Mouse (Mus musculus): Measurements from ENCODE around the gene Lyst. TPM values are rescaled to one million over a fixed set of nuclear protein-coding genes. Genes with fewer than 3 reads are reported as not detected.
A peak's percentile ranks its signal among the peaks of the same experiment; 100 is the strongest.
"Not testable (repeated sequence)": the region's sequence is repeated elsewhere in the genome, so short reads cannot be mapped to it uniquely, and the experiment has no call there.

The Lyst gene
- total RNA-seq, 2 experiments from 2014 or later = 29.5 to 30.5 TPM

DNA sequence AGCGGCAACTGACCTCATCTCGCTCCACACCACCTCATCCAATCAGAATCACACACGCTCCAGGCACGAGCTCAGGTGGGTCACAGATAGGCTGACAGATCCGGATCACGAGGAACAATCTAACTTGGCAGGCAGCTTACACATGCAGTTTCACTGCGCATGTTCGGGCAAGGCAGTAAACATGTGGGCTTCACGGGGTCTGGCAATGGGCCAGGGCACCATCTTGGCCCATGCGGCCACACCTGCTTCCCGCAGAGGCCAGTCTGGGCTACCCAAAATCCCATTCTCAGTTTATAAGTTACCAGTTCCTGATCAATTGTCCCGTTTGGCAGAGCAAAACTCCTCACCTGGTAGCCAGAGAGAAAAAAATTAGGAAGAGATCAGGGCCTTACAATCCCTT lies 207.6 kb downstream of the Lyst start:
- intact Hi-C loops (cut with DNase I); DNase-seq (ENCODE audit: extremely low spot score in 1 of 2, low spot score in 2 of 2): not testable (repeated sequence)

DNA sequence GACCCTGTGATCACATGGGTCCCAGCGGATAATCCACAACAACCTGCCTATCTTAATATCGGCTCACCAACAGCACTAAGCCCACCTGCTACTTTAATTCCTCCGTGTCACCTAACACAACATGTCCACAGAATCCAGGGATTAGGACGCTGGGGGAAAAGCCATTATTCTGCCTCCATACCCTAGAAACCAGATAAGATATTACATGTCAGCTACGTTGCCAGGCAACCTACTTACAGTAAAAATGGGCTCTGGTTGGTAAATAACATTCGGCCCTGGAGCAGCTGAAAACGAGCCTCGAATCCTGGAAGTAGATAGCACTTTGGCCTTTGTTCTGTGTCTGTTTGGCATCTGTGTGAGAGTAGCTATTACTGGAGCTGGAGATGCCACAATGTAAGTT lies 208.6 kb downstream of the Lyst start:
- intact Hi-C loops (cut with DNase I) = no loop called here
- DNase-seq (ENCODE audit: extremely low spot score in 1 of 2, low spot score in 2 of 2) = no peak

DNA sequence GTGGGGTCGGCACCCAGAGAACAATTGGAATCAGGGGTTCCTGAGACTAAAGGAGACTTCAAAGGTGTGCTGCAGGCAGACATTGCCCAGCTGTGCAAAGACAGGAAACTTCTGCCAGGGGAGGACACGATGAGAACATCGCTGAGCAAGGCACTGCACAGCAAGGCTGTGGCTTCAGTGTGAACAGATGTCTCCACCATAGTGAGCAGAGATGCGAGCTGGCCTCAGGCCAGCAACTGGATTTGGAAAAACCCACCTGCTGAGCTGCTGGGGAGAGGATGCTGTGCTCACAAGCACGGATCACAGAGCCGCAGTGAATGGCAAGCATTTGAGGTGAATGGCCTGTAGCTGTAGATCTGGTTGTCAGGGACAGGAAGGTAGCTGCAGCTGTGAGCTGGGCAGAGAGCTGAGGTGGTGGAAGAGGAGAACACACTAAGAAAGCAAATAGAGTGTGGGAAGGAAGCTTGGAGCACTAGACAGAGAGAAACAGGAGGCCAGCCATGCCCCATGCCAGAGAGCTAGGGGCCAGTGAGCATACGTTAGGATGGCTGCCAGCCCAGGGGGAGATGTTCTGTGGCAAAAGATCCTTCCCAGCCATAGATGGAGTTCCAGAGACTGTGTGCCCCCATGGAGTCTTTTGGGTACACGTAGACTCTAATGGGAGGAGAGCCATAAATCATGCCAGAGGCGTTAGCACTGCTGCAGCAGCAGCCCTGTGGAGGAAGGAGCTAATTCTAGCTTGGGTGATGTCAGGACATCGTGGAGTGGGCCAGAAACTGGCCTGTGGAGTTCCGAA lies 218.3 kb downstream of the Lyst start:
- peak in 1 of 2 experiments; percentile 42 for DNase-seq (ENCODE audit: extremely low spot score in 1 of 2, low spot score in 2 of 2)
- intact Hi-C loops (cut with DNase I) = no loop called here

DNA sequence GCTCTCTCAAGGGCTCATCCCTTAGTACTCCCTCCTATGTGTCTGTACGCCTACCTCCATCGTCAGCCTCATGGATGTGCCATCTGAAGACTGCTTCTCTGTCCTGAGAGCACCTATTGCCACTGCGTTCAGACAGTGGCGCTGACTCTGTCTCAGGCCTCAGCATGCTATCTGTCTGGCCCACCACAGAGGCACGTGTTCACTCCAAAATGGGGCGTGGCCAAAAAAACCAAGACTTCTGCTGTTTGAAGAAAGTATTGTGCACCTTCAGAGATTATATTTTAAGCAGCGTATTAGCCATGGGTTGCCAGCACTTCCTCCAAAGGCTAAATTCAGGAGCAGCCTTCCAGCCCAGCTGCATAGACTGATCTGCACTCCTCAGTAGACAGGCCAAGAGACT lies 220.7 kb downstream of the Lyst start:
- intact Hi-C loops (cut with DNase I) = no loop called here

DNA sequence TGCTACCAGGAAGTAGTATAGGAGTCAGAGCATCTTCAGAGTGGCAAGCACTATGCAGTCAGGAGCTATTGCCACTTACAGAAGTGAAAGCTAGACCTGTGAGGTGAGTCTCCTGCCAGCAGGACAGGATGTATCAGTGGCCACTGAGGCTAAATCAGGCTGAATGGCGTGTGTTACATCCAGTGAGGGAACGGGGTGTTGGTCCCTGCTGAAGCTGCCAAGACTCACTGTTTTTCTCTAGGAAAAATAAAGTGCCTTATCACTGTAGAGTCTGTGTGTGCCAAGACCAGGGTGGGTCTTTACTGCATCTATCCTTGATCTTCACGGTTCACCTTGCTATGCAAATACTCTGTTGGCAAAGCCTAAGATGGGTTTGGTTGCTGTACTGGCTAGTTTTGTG lies 228.5 kb downstream of the Lyst start:
- intact Hi-C loops (cut with DNase I) = no loop called here
- no peak for DNase-seq (ENCODE audit: extremely low spot score in 1 of 2, low spot score in 2 of 2)

More for the DNA sequence above, 220.7 kb downstream of the Lyst start:
- no peak for DNase-seq (ENCODE audit: extremely low spot score in 1 of 2, low spot score in 2 of 2)

DNA sequence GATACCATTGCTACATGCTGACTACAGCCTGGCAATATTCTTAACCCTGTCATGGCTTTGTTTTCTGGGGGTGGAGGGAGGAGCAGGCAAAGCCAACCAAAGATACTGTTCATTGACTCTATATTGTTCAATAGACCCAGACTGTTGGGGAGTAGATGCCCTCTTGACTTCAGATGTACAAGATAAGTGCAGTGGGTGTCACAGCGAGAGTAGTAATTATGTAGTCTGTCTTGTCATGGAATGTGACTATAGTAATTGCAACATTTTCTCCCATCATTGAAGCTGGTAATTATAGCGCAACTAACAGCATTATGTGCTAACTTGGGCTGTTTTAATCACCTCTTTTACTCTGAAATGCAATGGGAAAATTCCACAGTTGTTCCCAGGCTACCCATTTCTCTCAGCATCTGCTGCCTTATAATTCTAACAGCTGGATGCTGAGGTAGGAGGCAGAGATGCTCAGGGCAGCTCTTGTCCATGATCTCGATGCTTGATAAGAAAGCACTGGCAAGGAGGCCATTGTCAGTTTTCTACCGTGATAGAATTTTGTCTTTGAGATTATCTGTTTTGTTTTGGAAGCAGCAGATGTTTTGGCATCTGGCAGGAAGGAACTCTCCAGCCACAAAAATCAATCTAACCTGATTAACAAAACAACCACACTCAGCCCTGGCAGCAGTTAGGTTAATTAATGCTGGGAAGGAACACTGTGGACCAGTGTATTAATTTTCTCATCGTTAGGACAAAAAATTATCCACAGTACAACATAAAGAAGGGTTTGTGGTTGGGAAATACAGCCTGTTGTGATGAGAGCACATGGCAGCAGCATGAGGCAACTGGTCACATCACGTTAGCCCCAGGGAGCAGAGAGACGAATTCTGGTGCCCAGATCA lies 230.3 kb downstream of the Lyst start:
- DNase-seq (ENCODE audit: extremely low spot score in 1 of 2, low spot score in 2 of 2) = no peak
- intact Hi-C loops (cut with DNase I) = no loop called here

DNA sequence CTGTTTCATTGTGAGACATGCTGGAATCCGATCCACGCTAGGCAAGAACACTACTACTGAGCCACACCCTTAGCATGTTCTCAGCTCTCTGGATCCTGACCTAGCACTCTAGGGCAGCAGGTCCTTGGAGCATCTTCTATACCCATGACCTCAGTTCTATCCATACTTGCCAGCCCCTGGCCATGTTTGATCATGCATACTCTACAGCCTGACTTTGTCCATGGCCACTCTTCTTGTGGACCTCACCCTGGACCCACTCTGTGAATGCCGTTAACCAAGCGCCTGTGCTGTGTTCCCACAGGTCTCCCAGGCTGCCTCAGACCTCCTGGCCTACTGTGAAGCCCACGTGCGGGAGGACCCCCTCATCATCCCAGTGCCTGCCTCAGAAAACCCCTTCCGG lies 234.7 kb downstream of the Lyst start:
- intact Hi-C loops (cut with DNase I) = no loop called here
- DNase-seq (ENCODE audit: extremely low spot score in 1 of 2, low spot score in 2 of 2) = no peak

DNA sequence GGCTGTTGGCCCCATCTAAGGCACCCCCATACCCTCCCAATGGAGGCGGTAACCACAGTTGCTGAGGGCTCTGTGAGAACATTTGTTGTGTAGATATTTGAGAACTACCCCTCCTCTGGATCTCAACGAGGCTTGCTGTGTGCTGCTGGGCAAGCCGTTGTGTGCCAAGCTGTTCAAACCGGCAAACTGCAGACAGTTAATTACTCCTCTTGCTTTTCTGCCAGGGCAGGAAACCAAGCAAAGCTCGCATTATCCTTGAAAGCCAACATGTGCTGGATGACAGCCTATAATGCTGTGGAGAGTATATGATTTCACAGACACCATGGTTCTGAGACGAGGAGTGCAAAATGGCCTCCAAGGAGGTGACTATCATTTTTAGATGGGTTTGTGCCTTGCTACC lies 236.3 kb downstream of the Lyst start:
- intact Hi-C loops (cut with DNase I) = no loop called here
- DNase-seq (ENCODE audit: extremely low spot score in 1 of 2, low spot score in 2 of 2) = no peak

DNA sequence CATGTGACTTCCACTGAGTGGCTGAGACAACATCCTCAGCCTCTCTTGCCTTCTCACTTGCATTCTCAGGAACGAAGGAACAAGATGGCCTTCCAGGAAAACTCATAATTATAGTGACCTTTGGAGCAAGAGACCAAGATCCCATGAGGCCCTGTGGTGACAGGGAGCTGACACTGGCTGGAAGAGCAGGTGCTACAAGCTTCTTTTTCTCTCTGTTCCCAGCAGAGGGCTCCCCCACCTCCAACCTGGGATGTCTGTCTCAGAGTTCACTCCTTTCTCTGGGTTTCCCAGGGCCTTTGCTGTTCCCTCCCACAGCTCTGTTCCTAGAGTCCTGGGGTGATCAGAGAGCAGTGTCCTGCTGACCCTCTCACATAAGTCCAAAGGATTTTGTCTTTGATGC lies 237.9 kb downstream of the Lyst start:
- DNase-seq (ENCODE audit: extremely low spot score in 1 of 2, low spot score in 2 of 2) = no peak
- intact Hi-C loops (cut with DNase I) = no loop called here

Other genes with a start within 250 kb of the Lyst start
- gene Gpr137b, start 196.4 kb upstream of the Lyst start, total RNA-seq (2021) = 10 to 100 TPM; 16.7 to 20.6 TPM
- gene Nid1, start 152.8 kb upstream of the Lyst start, total RNA-seq (2021) = 10 to 100 TPM; 26.0 to 27.1 TPM
- 100 to 1,000 TPM; 143 to 150 TPM for gene Gng4, start 193.7 kb downstream of the Lyst start, total RNA-seq (2021)